Mouse (Mus musculus) thymus, postnatal 36 days (tissue): ENCODE measurements around the gene Tmem63c.
A peak's percentile ranks its signal among the peaks of the same experiment; 100 is the strongest.

Experiments used
- DNase-seq, 2 experiments: peaks; one replicate each; pipeline ENCODE4 v3.0.0; 2022; ENCODE audit warnings: mixed read lengths in 2 of 2

Gene Tmem63c

GRCm38 (mm10) chr12:87065446-87065845 lies 44.3 kb downstream of the Tmem63c start:
- no peak for DNase-seq

GRCm38 (mm10) chr12:87066429-87066828 lies 45.3 kb downstream of the Tmem63c start:
- DNase-seq, result no peak

DNA sequence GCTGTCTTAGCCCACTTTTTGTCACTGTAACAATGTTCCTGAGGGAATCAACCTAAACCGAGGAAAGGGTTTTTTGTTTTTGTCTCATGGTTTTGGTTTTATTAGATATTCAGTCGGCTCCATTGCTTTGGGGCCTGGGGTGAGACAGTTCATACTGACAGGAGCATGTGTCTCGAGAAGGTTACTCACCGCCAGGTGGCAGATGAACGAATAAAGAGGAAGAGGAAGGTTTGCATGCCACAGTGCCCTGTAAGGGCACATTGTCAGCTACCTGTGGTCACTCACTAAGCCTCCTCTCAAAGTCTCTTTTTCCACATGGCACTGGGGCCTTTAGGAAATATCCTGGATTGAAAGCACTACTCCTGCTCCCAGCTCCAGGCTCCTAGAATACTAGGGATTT lies 49.4 kb downstream of the Tmem63c start:
- DNase-seq, result no peak

- no peak for DNase-seq
Measured at GRCm38 (mm10) chr12:87076610-87077009, 55.5 kb downstream of the Tmem63c start.

DNA sequence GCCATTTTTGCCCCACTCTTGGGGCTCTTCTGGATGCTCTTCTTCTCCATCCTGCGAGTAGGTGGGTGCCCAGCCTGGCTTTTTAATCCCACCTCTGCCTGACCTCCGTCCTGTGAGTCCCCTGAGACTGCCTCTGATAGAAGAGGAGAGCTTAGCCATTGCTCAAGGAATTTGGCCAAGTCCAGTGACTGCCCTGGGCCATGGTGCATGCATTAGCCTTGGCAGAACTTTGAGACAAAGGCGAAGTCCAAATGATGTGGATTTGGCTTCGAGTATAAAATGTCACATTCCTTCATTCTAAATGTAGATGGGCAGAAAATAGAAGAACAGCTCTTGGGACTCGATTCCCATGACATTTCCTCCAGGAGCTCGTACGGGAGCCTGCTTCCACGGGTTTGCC lies 61.7 kb downstream of the Tmem63c start:
- DNase-seq, result no peak

- no peak for DNase-seq
Measured at GRCm38 (mm10) chr12:87087236-87087635, 66.1 kb downstream of the Tmem63c start.

DNA sequence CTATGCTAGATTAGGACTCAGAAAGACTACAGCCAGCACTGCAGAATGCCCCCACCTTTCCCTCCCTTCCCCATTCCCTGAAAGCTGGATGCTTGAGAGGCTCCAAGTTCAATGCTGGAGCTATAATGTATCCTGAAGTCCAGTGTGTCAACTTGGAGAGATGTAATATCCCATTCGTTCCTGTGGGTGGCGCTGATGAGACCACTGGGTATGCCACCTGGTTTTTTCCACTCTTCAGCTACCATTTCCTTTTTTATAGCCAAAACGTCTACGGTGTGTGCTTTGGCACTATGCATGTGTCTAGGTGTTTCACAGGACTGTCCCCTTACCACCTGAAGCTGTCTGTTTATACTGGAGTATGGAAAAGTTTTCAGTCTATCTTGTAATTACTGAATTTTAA lies 67.2 kb downstream of the Tmem63c start:
- no peak for DNase-seq

- DNase-seq, result no peak
Measured at GRCm38 (mm10) chr12:87089255-87089654, 68.1 kb downstream of the Tmem63c start.

DNA sequence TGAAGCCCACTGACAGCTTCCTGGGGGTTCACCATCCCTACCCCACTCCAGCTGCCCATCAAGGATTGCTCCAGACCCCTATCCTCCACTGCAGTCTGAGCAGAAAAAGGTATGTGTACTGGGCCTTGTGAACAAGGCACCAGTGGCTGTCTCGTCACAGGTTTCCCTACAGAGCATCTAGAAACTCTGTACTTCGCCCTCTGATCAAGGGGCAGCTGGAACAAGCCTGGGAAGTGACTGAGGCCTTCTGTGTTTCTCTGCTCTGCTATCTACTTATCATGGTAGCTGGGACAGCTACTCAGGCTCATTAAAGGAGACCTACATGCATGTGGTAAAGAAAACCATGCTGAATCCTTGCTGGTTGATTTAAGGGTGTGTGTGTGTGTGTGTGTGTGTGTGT lies 68.6 kb downstream of the Tmem63c start:
- no peak for DNase-seq

- no peak for DNase-seq
Measured at GRCm38 (mm10) chr12:87091916-87092315, 70.8 kb downstream of the Tmem63c start.

- no peak for DNase-seq
Measured at GRCm38 (mm10) chr12:87093249-87093648, 72.1 kb downstream of the Tmem63c start.

DNA sequence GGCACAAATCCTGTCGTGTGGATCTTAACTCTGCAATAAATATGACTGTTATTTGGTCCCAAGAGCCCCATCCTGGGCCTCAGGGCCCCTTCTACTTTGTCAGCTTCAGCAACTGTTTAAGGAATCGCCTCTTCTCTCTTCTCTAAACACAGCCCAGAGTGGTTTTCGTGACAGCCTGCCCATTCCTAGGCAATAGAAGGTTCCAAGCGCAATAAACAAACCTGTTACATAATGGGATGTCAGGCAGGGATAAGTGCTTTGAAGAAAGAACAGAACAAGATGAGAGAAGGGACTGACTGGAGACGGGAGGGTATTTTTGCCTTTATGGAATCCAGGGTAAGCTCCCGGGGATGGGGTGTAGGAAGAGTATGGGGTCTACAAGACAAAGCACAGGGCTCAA lies 72.5 kb downstream of the Tmem63c start:
- DNase-seq, result no peak

DNA sequence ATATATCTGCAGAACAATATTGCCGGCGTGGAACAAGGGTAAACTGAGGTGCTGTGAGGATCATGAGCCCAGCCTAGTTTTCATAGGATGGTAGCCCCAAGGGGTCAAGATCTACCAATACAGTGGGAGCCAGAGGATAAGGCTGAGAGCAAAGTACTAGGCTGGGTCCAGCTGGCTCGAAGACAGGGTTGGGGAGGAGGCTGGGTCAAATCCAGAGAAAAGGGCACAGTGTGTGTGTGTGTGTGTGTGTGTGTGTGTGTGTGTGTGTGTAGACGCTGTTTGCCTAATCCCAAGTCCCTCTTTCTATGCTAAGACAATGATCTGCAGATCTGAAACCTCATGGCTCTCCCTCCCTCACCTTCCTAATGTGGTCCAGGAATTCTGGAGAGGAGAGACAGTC lies 79.2 kb downstream of the Tmem63c start:
- no peak for DNase-seq

- no peak for DNase-seq
Measured at GRCm38 (mm10) chr12:87102165-87102631, 81.1 kb downstream of the Tmem63c start, which contains the start of gene Ngb. Gene Ngb (minus strand): TSS chr12:87102539.

- DNase-seq, result no peak
Measured at GRCm38 (mm10) chr12:87103471-87103870, 82.3 kb downstream of the Tmem63c start.

DNA sequence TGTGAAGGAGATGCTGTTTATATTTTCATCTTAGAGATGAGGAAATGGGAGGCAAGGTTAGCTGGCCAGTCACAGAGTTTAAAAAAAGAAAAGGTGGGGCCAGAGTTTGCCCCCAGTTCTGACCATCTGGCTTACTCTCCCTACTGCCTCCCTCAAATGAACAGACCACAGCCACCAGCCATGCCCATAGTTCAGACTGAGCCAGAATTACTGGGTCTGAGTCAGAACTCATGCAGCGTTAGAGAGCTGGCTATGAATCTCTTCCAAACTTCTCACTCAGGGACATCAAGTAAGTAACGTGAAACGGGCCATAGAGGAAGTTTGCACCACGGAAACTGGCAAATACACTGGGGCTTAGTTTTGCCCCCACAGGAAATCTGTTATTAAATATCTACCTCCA lies 83.7 kb downstream of the Tmem63c start:
- no peak for DNase-seq

DNA sequence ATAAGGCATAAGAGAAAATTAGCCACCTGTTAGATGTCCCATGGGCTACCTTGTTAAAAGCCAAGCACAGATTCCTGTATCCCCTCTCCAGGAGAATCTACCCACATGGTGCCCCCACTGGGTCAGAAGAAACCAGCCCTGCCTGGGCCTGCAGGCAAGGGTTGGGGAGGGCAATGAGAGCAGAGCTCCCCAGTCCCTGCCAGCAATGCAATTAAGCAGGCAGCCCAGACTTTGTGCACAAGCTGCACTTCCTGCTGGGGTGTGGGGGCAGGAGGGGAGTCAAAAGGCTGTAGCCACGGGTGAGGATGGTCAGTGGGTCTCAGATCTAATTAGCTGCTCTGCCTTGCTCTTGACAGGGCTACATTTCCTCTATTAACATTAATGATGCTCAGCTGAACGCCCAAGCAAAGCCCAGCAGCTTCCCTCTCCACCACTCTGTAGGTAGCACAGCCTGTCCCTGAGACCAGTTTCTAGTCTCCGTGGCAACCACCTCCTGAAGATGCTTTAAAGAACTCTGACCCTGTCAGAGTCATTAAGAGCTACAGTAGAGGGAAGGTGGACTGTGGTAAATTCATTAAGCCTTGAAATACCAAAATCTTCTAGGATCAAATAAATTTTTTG lies 86.3 kb downstream of the Tmem63c start:
- no peak for DNase-seq

GRCm38 (mm10) chr12:87121918-87122589 lies 100.9 kb downstream of the Tmem63c start:
- no peak for DNase-seq

DNA sequence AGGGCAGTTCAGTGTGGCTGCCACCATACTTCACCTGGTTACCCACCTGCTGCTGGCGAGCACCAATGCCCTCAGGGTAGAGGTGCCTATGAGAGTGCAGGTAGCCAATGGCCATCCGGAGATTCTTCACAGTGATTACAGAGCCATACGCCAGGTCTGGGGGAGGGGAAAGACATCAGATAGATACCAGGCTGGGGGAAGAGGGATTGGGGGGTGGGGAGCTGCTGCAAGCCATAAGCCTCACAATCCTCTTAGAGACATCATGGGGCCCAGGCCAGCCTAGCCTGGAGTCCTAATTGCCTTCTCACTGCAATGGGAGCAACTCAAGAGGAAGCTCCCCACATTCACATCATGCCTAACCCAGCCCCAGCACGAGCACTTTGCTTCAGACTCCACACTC lies 106.1 kb downstream of the Tmem63c start:
- DNase-seq, result no peak

- DNase-seq, result no peak
Measured at GRCm38 (mm10) chr12:87130224-87130623, 109.1 kb downstream of the Tmem63c start.

DNA sequence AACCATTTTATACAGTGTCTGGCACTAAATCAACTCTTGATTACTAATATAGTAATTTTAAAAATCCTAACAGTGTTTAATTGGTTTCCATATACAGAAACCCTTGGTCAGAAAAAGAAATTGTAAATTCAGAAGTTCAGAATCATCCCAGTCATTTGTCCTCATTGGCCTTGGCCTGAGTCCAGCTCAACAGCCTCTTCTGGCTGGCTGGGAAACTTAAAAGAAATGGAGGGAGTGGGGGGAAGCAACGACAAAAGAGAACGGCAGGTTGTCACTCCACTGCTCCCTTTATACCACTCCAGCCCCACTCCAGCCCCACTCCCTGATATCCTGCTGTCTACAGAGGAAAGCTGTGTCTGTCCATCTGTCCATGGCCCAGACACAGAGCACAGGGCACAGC lies 110.0 kb downstream of the Tmem63c start:
- no peak for DNase-seq

GRCm38 (mm10) chr12:87131619-87132018 lies 110.5 kb downstream of the Tmem63c start:
- peak; percentile 25 to 33 for DNase-seq

DNA sequence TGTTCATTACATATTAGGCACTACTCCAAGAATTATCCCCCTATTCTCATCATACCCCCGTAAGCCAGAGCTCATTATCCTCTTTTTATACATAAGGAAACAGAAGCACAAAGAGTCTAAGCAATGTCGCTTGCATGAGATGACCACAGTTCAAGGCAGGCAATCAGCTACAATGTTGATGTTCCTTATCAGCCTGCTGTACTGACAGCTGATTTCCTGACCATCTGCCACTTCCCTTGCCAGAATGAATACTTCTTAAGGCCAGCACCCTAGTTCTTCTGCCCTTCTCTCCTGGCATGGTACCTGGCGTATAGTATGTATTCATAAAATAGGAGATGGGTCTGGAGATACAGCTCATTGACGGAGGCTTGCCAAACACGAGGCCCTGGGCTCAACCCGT lies 111.1 kb downstream of the Tmem63c start:
- no peak for DNase-seq

DNA sequence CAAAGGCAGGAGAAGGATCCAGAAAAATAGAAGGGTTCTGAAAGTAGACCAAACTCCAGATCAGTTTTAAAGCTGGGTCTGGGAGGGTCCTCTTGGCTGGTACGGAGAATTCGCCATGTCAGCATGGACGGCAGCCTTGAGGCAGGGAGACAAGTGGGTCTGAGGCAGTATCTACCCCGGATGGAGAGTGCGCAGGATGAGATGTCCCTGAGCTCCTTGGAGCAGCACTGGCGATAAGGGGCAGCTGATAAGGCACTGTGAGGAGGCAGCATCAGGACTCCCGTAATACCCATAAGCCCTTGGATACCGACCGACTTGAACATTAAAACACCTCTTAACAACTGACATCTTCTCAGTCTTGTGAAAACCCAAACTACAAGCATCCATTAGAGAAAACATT lies 111.6 kb downstream of the Tmem63c start:
- DNase-seq, result no peak
